Mouse (Mus musculus) embryo, embryonic 11.5 days (tissue): Measurements from ENCODE around the gene Epb41l3.

Experiments used
- DNase-seq: peaks from one replicate; pipeline ENCODE4 v3.0.0-alpha.2; 2012; ENCODE audit warnings: low read depth, low spot score

Epb41l3 gene

GRCm38 (mm10) chr17:69181560-69182316, 106.3 kb downstream of the Epb41l3 start:
- DNase-seq: no peak

GRCm38 (mm10) chr17:69187794-69188193, 112.3 kb downstream of the Epb41l3 start:
- DNase-seq: no peak

- no peak for DNase-seq
These were observed 117.5 kb downstream of the Epb41l3 start for GRCm38 (mm10) chr17:69192863-69193493.

- no peak for DNase-seq
These were observed 119.1 kb downstream of the Epb41l3 start for GRCm38 (mm10) chr17:69194599-69194998.

- DNase-seq: no peak
These were observed 120.3 kb downstream of the Epb41l3 start for GRCm38 (mm10) chr17:69195758-69196157.

- no peak for DNase-seq
These were observed 121.2 kb downstream of the Epb41l3 start for GRCm38 (mm10) chr17:69196656-69197055.

GRCm38 (mm10) chr17:69198805-69199204, 123.3 kb downstream of the Epb41l3 start:
- no peak for DNase-seq

GRCm38 (mm10) chr17:69199827-69200226, 124.3 kb downstream of the Epb41l3 start:
- no peak for DNase-seq

- DNase-seq: no peak
These were observed 125.5 kb downstream of the Epb41l3 start for GRCm38 (mm10) chr17:69200936-69201335.

- DNase-seq: no peak
These were observed 130.0 kb downstream of the Epb41l3 start for GRCm38 (mm10) chr17:69205282-69205999.

GRCm38 (mm10) chr17:69207562-69208312, 132.3 kb downstream of the Epb41l3 start:
- no peak for DNase-seq

- DNase-seq: no peak
These were observed 135.6 kb downstream of the Epb41l3 start for GRCm38 (mm10) chr17:69211065-69211464.

- no peak for DNase-seq
These were observed 140.6 kb downstream of the Epb41l3 start for GRCm38 (mm10) chr17:69216120-69216519.

- DNase-seq: no peak
These were observed 145.4 kb downstream of the Epb41l3 start for GRCm38 (mm10) chr17:69220849-69221248.

GRCm38 (mm10) chr17:69221377-69221776, 145.9 kb downstream of the Epb41l3 start:
- DNase-seq: no peak

- no peak for DNase-seq
These were observed 146.6 kb downstream of the Epb41l3 start for GRCm38 (mm10) chr17:69221966-69222692.

- no peak for DNase-seq
These were observed 150.5 kb downstream of the Epb41l3 start for GRCm38 (mm10) chr17:69225996-69226395.

GRCm38 (mm10) chr17:69227426-69228014, 152.0 kb downstream of the Epb41l3 start:
- DNase-seq: no peak

GRCm38 (mm10) chr17:69229451-69229850, 154.0 kb downstream of the Epb41l3 start:
- DNase-seq: no peak

GRCm38 (mm10) chr17:69230131-69230621, 154.7 kb downstream of the Epb41l3 start:
- no peak for DNase-seq

GRCm38 (mm10) chr17:69231360-69231759, 155.9 kb downstream of the Epb41l3 start:
- DNase-seq: no peak
